Mouse (Mus musculus): ENCODE data around the gene Prmt6. TPM values are rescaled to one million over a fixed set of nuclear protein-coding genes. Genes with fewer than 3 reads are reported as not detected.

Gene Prmt6
- polyA plus RNA-seq (2012; ENCODE audit: low replicate concordance) = 12.0 and 12.9 TPM in 2 replicates

GRCm38 (mm10) chr3:110250839-110251700 lies at the start of gene Prmt6:
Gene Prmt6 (minus strand): TSS chr3:110250998.

Other genes starting within 250 kb of the Prmt6 start
- not detected in 2 replicates for gene Ntng1, start 107.0 kb downstream of the Prmt6 start, polyA plus RNA-seq (2012; ENCODE audit: low replicate concordance)

Measured in leukemia stem cell, adult 10-12 weeks (primary cell).